Mouse (Mus musculus) MEL (cell line): ENCODE results near the gene Fancf. TPM values are rescaled to one million over a fixed set of nuclear protein-coding genes. Genes with fewer than 3 reads are reported as not detected.

Experiments
- DNase-seq: peaks from one replicate; pipeline ENCODE4 v3.0.0; 2011; ENCODE audit warnings: low read depth, low spot score
- H3K27ac ChIP-seq: 2 replicates; pipeline ENCODE4 v1.5.1; 2012; ENCODE audit warnings: low read depth, mild to moderate bottlenecking, control low read depth, low read length, moderate library complexity; ENCODE audit not compliant: control insufficient read depth
- H3K27me3 ChIP-seq, 2 experiments: fragments of 150-350 bp in 1 of 2; sonication (generic) in 1 of 2; 2 replicates each; pipeline ENCODE4 v1.6.1; 2012; ENCODE audit warnings: low read length in 2 of 2, mild to moderate bottlenecking in 2 of 2, improper control_type of control experiment in 1 of 2, moderate library complexity in 1 of 2; ENCODE audit not compliant: insufficient read depth in 2 of 2, control insufficient read depth in 1 of 2
- H3K36me3 ChIP-seq, 2 experiments: 2 replicates each; pipeline ENCODE4 v1.6.1; 2012 to 2014; ENCODE audit warnings: low read length in 2 of 2, improper control_type of control experiment in 1 of 2, inconsistent platforms in 1 of 2, mild to moderate bottlenecking in 1 of 2; ENCODE audit not compliant: insufficient read depth in 2 of 2, control insufficient read depth in 1 of 2
- H3K4me1 ChIP-seq, 2 experiments: fragments of 150-350 bp in 1 of 2; sonication (generic) in 1 of 2; 2 replicates each; pipeline ENCODE4 v1.6.1; 2012; ENCODE audit warnings: low read length in 2 of 2, improper control_type of control experiment in 1 of 2, mild to moderate bottlenecking in 1 of 2; ENCODE audit not compliant: insufficient read depth in 2 of 2, control insufficient read depth in 1 of 2
- H3K4me3 ChIP-seq, 2 experiments: fragments of 150-350 bp in 1 of 2; sonication (generic) in 1 of 2; 2 replicates each; pipeline ENCODE4 v1.5.1; 2012; ENCODE audit warnings: low read depth in 2 of 2, low read length in 2 of 2, mild to moderate bottlenecking in 2 of 2, moderate library complexity in 2 of 2, control low read depth in 1 of 2, improper control_type of control experiment in 1 of 2; ENCODE audit not compliant: control insufficient read depth in 1 of 2, insufficient read depth in 1 of 2
- H3K79me2 ChIP-seq: 2 replicates; pipeline ENCODE4 v1.6.1; 2012; ENCODE audit warnings: mild to moderate bottlenecking, low read length, moderate library complexity; ENCODE audit not compliant: control insufficient read depth, poor library complexity, insufficient read depth
- H3K9ac ChIP-seq: 2 replicates; pipeline ENCODE4 v1.6.1; 2012; ENCODE audit warnings: low read depth, mild to moderate bottlenecking, control low read depth, low read length, moderate library complexity; ENCODE audit not compliant: control insufficient read depth, poor library complexity, severe bottlenecking
- H3K9me3 ChIP-seq: fragments of 150-350 bp; sonication (generic); replicated peaks from 2 replicates; pipeline ENCODE4 v1.6.1; 2012; ENCODE audit warnings: mild to moderate bottlenecking, low read length, improper control_type of control experiment, moderate library complexity; ENCODE audit not compliant: insufficient read depth
- BHLHE40 ChIP-seq: IDR thresholded peaks from 2 replicates; pipeline ENCODE4 v1.6.1; 2012; ENCODE audit warnings: low read depth, mild to moderate bottlenecking, inconsistent platforms, low read length, improper control_type of control experiment, borderline replicate concordance
- CHD2 ChIP-seq: IDR thresholded peaks from 2 replicates; pipeline ENCODE4 v1.6.1; 2011; ENCODE audit warnings: low read length, improper control_type of control experiment
- E2F4 ChIP-seq: IDR thresholded peaks from 2 replicates; pipeline ENCODE4 v1.6.1; 2011; ENCODE audit warnings: low read depth, low read length, improper control_type of control experiment, borderline replicate concordance
- ETS1 ChIP-seq: IDR thresholded peaks from 2 replicates; pipeline ENCODE4 v1.6.1; 2012; ENCODE audit warnings: low read depth, mild to moderate bottlenecking, inconsistent platforms, low read length, improper control_type of control experiment, moderate library complexity
- GABPA ChIP-seq: IDR thresholded peaks from 2 replicates; pipeline ENCODE4 v1.6.1; 2012; ENCODE audit warnings: low read depth, mild to moderate bottlenecking, inconsistent platforms, low read length, improper control_type of control experiment, moderate library complexity
- GATA1 ChIP-seq: IDR thresholded peaks from 2 replicates; pipeline ENCODE4 v1.6.1; 2011; ENCODE audit warnings: low read depth, low read length, improper control_type of control experiment
- HCFC1 ChIP-seq: IDR thresholded peaks from 2 replicates; pipeline ENCODE4 v1.6.1; 2012; ENCODE audit warnings: low read depth, mild to moderate bottlenecking, inconsistent platforms, low read length, improper control_type of control experiment, moderate library complexity
- MAFK ChIP-seq: IDR thresholded peaks from 2 replicates; pipeline ENCODE4 v1.6.1; 2011; ENCODE audit warnings: low read depth, mild to moderate bottlenecking, low read length, improper control_type of control experiment, borderline replicate concordance
- MAX ChIP-seq: IDR thresholded peaks from 2 replicates; pipeline ENCODE4 v1.6.1; 2011; ENCODE audit warnings: low read length, improper control_type of control experiment
- MEF2A ChIP-seq: IDR thresholded peaks from 2 replicates; pipeline ENCODE4 v1.6.1; 2014; ENCODE audit warnings: low read depth, mild to moderate bottlenecking, inconsistent platforms, low read length, improper control_type of control experiment; ENCODE audit not compliant: poor library complexity, insufficient replicate concordance, severe bottlenecking; ENCODE audit errors: extremely low read depth
- MXI1 ChIP-seq: IDR thresholded peaks from 2 replicates; pipeline ENCODE4 v1.6.1; 2011; ENCODE audit warnings: mild to moderate bottlenecking, low read depth, low read length, improper control_type of control experiment
- MYB ChIP-seq: IDR thresholded peaks from 2 replicates; pipeline ENCODE4 v1.6.1; 2011; ENCODE audit warnings: mild to moderate bottlenecking, low read depth, low read length, improper control_type of control experiment
- MYC ChIP-seq: IDR thresholded peaks from 2 replicates; pipeline ENCODE4 v1.6.1; 2011; ENCODE audit warnings: low read depth, mild to moderate bottlenecking, low read length, improper control_type of control experiment, moderate library complexity
- NELFE ChIP-seq: IDR thresholded peaks from 2 replicates; pipeline ENCODE4 v1.6.1; 2011; ENCODE audit warnings: low read depth, low read length, improper control_type of control experiment
- POLR2A ChIP-seq, 2 experiments: IDR thresholded peaks; 2 replicates each; pipeline ENCODE4 v1.6.1; 2011 to 2012; ENCODE audit warnings: low read length in 2 of 2, mild to moderate bottlenecking in 2 of 2, control low read depth in 1 of 2, improper control_type of control experiment in 1 of 2, low read depth in 1 of 2, moderate library complexity in 1 of 2; ENCODE audit not compliant: control insufficient read depth in 1 of 2, insufficient read depth in 1 of 2, poor library complexity in 1 of 2
- POLR2AphosphoS2 ChIP-seq: IDR thresholded peaks from 2 replicates; pipeline ENCODE4 v1.6.1; 2011; ENCODE audit warnings: low read length, improper control_type of control experiment
- POLR2AphosphoS5 ChIP-seq: IDR thresholded peaks from 2 replicates; pipeline ENCODE4 v1.6.1; 2012; ENCODE audit warnings: low read depth, borderline replicate concordance, mild to moderate bottlenecking, inconsistent platforms, low read length, moderate library complexity, mixed read lengths
- RCOR1 ChIP-seq: IDR thresholded peaks from 2 replicates; pipeline ENCODE4 v1.6.1; 2012; ENCODE audit warnings: low read depth, mild to moderate bottlenecking, inconsistent platforms, low read length, improper control_type of control experiment
- SIN3A ChIP-seq: IDR thresholded peaks from 2 replicates; pipeline ENCODE4 v1.6.1; 2012; ENCODE audit warnings: low read length, improper control_type of control experiment, inconsistent platforms
- SMC3 ChIP-seq: IDR thresholded peaks from 2 replicates; pipeline ENCODE4 v1.6.1; 2011; ENCODE audit warnings: low read depth, low read length, improper control_type of control experiment
- TCF12 ChIP-seq: IDR thresholded peaks from 2 replicates; pipeline ENCODE4 v1.6.1; 2014; ENCODE audit warnings: low read depth, mild to moderate bottlenecking, inconsistent platforms, low read length, improper control_type of control experiment, moderate library complexity
- UBTF ChIP-seq: IDR thresholded peaks from 2 replicates; pipeline ENCODE4 v1.6.1; 2012; ENCODE audit warnings: low read depth, mild to moderate bottlenecking, inconsistent platforms, low read length, improper control_type of control experiment, moderate library complexity, borderline replicate concordance; ENCODE audit not compliant: insufficient read depth
- ZC3H11A ChIP-seq: IDR thresholded peaks from 2 replicates; pipeline ENCODE4 v1.6.1; 2012; ENCODE audit warnings: low read depth, mild to moderate bottlenecking, inconsistent platforms, low read length, improper control_type of control experiment
- ZKSCAN1 ChIP-seq: IDR thresholded peaks from 2 replicates; pipeline ENCODE4 v1.6.1; 2012; ENCODE audit warnings: low read depth, mild to moderate bottlenecking, inconsistent platforms, low read length, improper control_type of control experiment, moderate library complexity
- ZMIZ1 ChIP-seq: IDR thresholded peaks from 2 replicates; pipeline ENCODE4 v1.6.1; 2012; ENCODE audit warnings: low read depth, mild to moderate bottlenecking, inconsistent platforms, low read length, improper control_type of control experiment, moderate library complexity
- polyA plus RNA-seq, 2 experiments: library from polyadenylated mRNA; stranded (reverse) in 1 of 2; unstranded in 1 of 2; fragments of >175 nt in 1 of 2; fragments of >200 nt in 1 of 2; gene quantifications; 2 replicates each; pipeline versions ENCODE4 v1.2.1 to v1.2.4; 2012; ENCODE audit warnings: low replicate concordance in 2 of 2, low read depth in 1 of 2; ENCODE audit not compliant: insufficient read length in 2 of 2, insufficient read depth in 1 of 2, missing spikeins in 1 of 2
- total RNA-seq: library from RNA; depleted of rRNA; stranded (reverse); fragments of 300-350 nt; gene quantifications from 2 replicates; pipeline ENCODE4 v1.2.3, GENCODE M21; 2012

Fancf gene
- total and polyA plus RNA-seq, 3 experiments = 11.0 to 12.9 TPM; not detected in 1

DNA sequence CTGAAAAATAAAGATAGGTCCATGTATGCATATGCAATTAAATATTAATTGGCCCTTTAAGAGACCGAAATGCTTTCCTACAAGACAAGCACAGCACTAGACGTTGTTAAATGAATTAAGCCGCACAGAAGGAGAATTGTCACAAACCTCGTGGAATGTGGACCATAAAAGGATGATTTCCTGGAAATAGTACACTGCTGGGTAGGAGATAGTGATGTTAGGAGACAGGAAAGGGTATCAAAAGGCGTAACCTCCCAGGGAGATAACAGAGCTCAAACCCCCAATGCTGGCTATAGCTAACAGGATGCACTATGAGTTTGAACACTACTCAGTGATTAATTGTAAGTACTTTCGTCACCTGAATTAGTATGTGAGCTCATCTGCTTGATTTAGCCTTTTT, 11.2 kb downstream of the Fancf start:
- no peak for DNase-seq
- no peak overlapping the region for H3K27ac ChIP-seq
- H3K4me3 ChIP-seq = no peak overlapping the region
- H3K4me1 ChIP-seq = no peaks in the 10 kb centered on the region
- H3K79me2 ChIP-seq = no peaks in the 10 kb centered on the region
- no peaks in the 10 kb centered on the region for H3K27me3 ChIP-seq
- no peaks in the 10 kb centered on the region for H3K9me3 ChIP-seq
- H3K9ac ChIP-seq = no peak overlapping the region
- TF ChIP-seq GATA1 (no peak), ZMIZ1 (no peak), ZC3H11A (no peak), POLR2AphosphoS2 (no peak), GABPA (no peak), ETS1 (no peak), E2F4 (no peak), CHD2 (no peak), SMC3 (no peak), MAFK (no peak), MAX (no peak), TCF12 (no peak), MYB (no peak), HCFC1 (no peak), NELFE (no peak), RCOR1 (no peak)
- H3K36me3 ChIP-seq = peaks cover 0 to 2% of the 10 kb centered on the region in 2 experiments; a peak in 1 of 4 replicates

GRCm38 (mm10) chr7:51840515-51840914, 21.6 kb downstream of the Fancf start:
- no peaks in the 10 kb centered on the region for H3K79me2 ChIP-seq
- H3K27ac ChIP-seq = no peak overlapping the region
- H3K27me3 ChIP-seq = no peaks in the 10 kb centered on the region
- no peaks in the 10 kb centered on the region for H3K4me1 ChIP-seq
- H3K9me3 ChIP-seq = no peaks in the 10 kb centered on the region
- no peak overlapping the region for H3K4me3 ChIP-seq
- H3K9ac ChIP-seq = no peak overlapping the region
- TF ChIP-seq ETS1 = no peak
- H3K36me3 ChIP-seq = no peaks in the 10 kb centered on the region
- no peak for DNase-seq

GRCm38 (mm10) chr7:51831917-51832316, 30.1 kb downstream of the Fancf start:
- no peaks in the 10 kb centered on the region for H3K36me3 ChIP-seq
- TF ChIP-seq ZMIZ1 (no peak), MYC (no peak), MEF2A (no peak), E2F4 (no peak), ETS1 (no peak), CHD2 (no peak), POLR2A (IDR thresholded peaks at IDR 0.05; ENCODE audit: control insufficient read depth in 1 of 2, insufficient read depth in 1 of 2, low read depth in 1 of 2, low read length in 2 of 2, poor library complexity in 1 of 2) (no peak), SIN3A (no peak), UBTF (no peak), ZKSCAN1 (no peak), POLR2AphosphoS5 (no peak), BHLHE40 (no peak), MXI1 (no peak)
- TF ChIP-seq, all 39 proteins: peak for 0
- no peak overlapping the region for H3K27ac ChIP-seq
- H3K4me3 ChIP-seq = no peak overlapping the region
- H3K9me3 ChIP-seq = no peaks in the 10 kb centered on the region
- no peaks in the 10 kb centered on the region for H3K4me1 ChIP-seq
- H3K9ac ChIP-seq = no peak overlapping the region
- no peak for DNase-seq
- H3K79me2 ChIP-seq = no peaks in the 10 kb centered on the region
- H3K27me3 ChIP-seq = no peaks in the 10 kb centered on the region
